Mouse (Mus musculus): ENCODE measurements around the gene Ncdn. TPM values are rescaled to one million over a fixed set of nuclear protein-coding genes. Genes with fewer than 3 reads are reported as not detected.

Gene Ncdn
- total RNA-seq (2022): 1,000 to 10,000 TPM; 1,589 to 1,685 (median 1,649) TPM

- DNase-seq (ENCODE audit: low spot score in 2 of 2): peak; percentile 95 to 98
Measured at GRCm38 (mm10) chr4:126753268-126754230, at the start of gene Ncdn, which contains the start of gene AU040320. Gene Ncdn (minus strand): TSS chr4:126753438. Gene AU040320 (plus strand): TSS chr4:126753544.

DNA sequence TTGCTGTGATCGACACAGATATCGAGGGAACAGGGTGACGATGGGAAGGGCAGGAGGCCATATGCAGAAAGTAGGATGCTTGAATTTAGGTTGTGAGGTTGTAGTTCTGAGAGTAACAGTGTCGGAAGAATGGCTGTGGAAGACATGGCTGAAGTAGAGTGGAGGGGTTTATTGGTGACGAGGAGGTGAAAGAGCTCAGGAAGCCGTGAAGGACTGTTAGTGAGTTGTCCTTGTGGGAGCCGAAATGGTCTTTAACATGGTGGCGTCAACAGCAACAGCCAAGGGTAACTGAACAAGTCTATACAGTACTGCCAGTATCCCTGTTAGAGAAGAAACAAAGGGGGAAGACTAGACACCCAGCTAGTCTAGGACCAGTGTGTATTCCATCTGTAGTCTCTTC is 48.9 kb upstream of the Ncdn start:
- DNase-seq (ENCODE audit: low spot score in 2 of 2): no peak

DNA sequence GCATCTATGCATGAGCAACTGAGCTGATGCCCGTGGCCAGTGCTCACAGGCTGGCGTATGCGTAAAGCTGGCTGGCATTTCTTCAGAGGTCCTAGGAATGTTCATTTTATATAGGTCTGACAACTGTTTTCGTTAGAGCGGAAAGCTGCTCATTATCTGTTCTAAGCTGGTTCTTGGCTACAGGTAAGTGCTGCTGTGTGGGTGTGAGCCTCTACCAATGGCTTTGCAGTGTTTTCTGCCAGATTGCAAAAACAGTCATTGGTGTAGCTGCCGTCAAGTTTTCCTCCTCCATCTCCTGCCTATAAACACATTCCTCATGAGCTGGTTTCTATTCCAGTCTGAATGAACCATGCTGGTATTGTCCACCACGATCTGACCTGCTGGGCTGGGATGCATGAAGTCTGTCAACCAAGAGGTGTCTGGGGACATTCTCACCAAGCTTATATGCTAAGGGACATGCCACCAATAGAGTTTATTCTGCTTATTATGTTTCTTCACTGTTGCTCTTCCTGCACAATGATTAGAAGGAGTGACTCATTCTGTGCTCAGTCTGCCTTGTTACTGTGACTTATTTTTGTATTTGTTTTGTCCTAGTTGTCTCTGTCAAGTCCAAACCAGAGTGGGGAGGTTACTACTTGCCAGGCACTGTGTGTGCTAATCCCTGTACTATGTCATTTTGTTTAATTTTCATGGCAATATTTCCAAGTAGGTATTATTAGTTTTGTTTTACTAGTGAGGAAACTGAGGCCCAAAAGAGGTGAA is 39.3 kb upstream of the Ncdn start:
- peak in 1 of 2 experiments; percentile 37 for DNase-seq (ENCODE audit: low spot score in 2 of 2)

DNA sequence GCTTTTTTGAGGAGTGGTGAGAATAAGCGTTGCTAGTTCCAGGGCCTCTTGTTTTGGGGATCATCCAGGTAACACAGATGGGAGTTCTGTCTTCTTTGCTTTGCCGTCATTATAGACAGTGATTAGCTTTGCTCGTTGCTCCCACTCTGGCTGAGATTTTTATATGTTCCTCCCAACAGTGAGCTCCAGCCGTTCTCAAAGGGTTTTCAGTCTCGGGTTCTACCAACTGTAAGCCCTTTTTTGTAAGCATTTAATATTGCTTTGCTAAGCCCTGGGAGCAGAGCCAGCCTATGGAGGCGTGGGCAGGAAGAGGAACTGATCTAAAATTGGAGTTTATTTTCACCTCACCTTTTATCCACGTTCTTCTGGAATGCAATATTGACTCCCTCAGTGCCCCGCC is 29.8 kb upstream of the Ncdn start:
- peak; percentile 57 to 70 for DNase-seq (ENCODE audit: low spot score in 2 of 2)

GRCm38 (mm10) chr4:126782512-126782911 is 29.3 kb upstream of the Ncdn start:
- no peak for DNase-seq (ENCODE audit: low spot score in 2 of 2)

DNA sequence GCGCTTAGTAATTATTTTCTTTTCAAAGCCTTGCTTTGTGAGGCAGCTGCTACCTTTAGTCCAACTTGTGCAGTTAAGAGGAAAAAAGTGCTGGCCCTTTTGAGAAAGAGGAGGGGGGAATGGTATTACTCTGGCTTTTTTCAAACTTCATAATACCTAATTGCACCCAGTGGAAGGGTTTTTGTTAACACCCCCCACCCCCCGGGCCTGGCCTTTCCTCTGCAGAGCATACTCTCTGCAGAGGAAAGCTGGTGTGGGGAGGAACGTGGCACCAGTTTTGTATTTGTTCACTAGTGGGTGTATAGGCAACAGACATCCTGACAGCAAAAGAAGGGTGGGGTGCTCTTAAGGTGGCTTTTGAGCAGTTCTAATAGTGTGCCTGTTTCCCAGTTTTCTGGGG is 28.6 kb upstream of the Ncdn start:
- no peak for DNase-seq (ENCODE audit: low spot score in 2 of 2)

- no peak for DNase-seq (ENCODE audit: low spot score in 2 of 2)
Measured at GRCm38 (mm10) chr4:126779826-126780775, 26.9 kb upstream of the Ncdn start.

DNA sequence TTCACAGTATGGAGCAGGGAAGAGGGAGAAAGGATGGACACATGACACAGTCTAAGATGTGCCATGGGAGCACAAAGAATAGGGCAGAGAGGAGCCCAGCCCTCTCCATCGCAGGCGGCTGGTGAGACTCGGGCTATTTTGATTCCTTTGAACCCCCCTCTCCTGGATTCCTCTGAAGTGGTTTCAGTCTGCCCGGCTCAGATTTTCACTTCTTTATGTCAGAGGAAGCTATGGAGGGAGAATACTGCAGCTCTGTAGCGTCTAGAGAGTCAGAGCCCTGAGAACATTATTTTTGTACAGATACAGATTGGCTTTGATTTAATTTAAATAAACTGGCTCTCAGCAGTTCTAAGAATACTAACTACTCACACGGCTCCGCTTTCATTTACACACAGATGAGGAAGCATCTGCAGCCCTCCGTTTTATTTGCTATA is 25.9 kb upstream of the Ncdn start:
- DNase-seq (ENCODE audit: low spot score in 2 of 2): no peak

DNA sequence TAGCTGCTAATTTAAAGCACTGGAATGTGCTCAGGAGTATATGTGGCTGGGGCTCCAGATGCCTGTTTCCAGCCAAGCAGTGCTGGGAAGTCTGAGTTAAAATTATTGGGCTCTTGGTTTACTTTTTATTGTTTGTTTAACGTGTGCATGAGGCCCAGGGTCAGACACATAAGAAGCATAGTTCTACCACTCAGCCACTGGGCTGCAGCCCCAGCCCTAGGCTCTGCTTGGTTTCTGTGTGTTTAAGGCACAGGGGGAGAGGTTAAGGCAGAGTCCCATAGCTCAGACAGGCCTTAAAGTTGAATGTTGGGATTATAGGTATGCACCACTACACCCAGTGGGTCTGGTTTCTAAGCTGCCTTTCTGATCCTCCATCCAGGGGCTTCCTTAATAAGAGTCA is 21.9 kb upstream of the Ncdn start:
- no peak for DNase-seq (ENCODE audit: low spot score in 2 of 2)

DNA sequence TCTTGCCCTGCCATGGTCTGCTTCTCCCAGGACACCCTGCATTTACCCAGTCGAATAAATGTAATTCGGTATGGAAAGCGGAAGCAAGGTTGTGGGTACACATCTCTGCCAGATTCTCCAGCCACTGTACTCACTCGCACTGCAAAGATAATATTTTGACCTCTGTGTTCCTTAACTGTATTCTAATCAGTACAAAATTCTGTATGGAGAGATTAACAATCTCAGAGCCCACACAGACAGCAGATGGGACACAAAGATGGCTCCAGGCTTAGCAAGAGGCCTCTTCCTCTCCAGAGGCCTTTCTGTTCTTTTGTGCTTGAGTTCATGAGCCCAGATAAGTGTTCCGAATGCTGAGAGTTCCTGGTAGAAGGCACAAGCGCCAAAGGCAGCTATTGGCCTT is 20.6 kb upstream of the Ncdn start:
- no peak for DNase-seq (ENCODE audit: low spot score in 2 of 2)

DNA sequence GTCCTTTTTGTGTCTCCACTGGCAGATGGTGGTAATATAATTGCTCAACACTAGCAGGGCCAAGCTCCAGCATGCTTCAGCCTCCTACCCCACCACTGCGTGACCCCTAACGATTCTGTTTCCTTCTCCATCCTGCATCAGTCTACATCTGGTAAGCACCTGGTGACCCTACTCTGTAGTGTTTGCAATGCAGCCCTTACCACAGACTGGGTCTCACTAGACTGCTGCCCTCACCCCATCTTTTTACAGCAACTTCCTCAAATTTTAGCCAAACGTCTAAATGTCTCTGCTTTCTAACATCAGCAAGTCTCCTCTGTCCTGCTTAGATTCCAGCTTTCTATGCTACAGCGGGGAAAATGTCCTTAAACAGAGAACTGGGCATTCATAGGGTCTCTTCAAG is 17.6 kb upstream of the Ncdn start:
- no peak for DNase-seq (ENCODE audit: low spot score in 2 of 2)

DNA sequence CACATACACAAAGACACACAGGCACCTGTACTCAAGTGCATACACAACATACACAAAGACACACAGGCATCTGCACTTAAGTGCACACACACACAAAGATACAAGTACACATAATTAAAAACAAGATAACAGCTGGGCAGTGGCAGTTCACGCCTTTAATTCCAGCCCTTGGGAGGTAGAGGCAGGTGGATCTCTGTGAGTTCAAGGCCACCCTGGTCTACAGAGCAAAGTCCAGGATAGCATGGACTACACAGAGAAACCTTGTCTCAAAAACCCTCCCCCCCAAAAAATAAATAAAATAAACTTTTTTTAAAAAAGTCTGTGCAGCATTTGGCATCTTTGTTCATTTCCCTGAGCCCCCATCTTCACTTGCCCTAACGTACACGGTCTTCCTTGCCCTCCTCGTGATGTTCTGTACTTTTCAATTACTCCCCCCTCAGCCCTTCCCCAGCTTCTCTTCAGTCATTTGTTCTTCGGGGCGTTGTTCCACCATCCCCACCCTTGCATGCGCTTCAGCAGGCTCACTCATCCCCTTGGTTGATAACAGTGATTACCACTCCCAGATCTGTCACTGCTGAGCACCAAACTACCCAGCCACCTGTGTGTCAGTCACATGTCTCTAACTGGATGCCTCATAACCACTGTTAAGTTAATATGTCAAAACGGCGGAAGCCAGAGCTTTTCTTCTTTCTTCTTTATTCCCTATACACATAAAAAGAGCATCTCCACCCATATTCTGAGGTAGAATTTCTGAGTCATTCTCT is 16.7 kb upstream of the Ncdn start:
- DNase-seq (ENCODE audit: low spot score in 2 of 2): no peak

DNA sequence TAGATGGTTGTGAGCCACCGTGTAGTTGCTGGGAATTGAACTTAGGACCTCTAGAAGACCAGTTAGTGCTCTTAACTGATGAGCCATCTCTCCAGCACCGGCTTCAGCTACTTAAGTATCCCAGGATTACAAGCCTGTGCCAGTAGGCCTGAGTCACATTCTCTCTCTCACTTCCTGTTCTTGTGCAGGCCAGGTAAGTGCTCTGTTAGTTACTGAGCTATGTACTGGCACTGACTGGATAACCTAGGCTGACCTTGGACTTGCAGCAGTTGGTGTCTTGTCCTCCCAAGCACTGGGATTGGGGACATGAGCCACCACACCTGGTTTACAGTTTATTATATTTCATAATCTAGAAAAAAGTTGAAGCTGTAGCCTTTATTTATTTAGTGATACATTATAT is 10.2 kb upstream of the Ncdn start:
- DNase-seq (ENCODE audit: low spot score in 2 of 2): no peak

DNA sequence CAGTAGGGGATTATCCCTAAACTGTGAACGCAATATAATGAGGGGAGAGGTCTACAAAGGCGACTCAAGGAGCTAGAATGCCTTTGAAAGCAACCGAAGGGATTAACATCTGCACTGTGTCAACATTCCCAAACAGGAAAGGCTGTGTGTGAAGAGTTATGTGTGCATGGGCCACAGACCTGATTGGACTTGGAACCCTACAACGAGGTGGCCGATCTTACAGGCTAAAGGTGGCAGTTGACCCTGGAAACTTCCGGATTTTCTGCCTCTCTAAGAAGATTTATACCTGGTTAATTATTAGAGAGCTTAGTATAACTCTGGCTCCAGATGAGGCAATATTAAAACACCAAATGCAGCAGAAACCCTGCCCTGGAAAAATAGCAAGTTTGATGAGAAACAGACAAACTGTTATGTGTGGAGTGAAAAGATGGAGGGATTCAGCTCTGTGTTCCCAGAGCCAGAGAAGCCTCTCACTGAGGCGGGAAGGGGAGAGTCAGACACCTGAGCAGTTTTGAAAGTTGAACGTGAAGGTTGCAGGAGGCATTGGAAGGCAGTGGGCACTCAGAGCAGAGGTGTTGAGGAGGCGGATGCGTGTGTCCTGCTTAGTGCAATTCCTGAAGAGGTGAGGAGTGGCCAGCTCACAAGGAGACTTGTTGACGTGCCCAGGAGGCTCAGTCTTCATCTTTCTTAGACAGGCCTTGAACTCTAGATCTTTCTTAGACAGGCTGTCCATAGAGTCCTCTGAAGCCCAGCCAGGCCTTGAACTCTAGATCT is 9.5 kb upstream of the Ncdn start:
- no peak for DNase-seq (ENCODE audit: low spot score in 2 of 2)

GRCm38 (mm10) chr4:126759435-126759834 is 6.2 kb upstream of the Ncdn start:
- DNase-seq (ENCODE audit: low spot score in 2 of 2): no peak

DNA sequence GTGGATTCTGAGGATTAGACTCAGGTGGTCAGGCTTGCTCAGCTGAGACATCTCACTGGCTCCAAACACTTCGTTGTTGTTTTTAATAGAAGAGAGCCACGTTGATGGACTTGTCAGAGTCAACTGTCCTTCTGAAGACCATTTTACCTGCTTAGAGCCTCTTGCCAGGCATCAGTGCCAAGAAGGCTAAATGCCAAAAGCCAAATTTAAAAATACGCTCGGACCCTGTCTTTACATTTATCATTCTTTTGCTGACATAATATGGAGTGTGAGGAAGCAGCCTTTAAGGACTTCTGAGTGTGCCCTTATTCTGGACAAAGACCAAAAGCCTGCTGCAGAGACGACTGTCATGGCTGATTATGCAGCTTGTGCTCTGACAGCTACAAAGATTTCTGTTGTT is 5.1 kb upstream of the Ncdn start:
- DNase-seq (ENCODE audit: low spot score in 2 of 2): no peak

GRCm38 (mm10) chr4:126756766-126757165 is 3.5 kb upstream of the Ncdn start:
- no peak for DNase-seq (ENCODE audit: low spot score in 2 of 2)

DNA sequence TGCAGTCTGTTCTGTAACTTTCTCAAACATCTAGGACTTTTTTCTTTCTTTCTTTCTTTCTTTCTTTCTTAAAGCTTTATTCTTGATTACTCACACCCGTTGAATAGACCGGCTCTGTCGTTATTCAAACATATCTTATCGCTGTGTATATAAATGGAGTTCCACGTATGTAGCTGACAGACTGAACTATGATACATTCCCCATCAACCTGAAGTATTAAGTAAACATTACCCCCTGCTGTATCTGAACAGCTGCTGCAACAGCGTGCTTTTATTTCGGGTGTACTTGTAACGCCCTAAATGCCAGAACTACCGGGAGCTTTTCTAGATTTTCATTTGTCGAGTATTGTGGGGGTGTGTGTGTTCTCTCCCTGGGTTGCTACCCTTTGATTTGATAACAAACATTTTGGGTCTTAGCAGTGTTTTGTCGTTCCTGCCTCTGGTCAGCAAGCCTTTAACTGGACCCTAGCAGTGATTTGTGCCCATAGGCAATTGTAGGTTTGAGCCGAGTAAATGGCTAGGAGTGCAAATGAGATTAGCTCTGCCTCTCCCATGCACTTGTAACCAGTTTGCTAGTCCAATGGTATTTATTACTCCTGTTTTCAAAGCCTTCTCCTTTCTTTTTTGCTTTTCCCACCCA is 1.6 kb upstream of the Ncdn start:
- no peak for DNase-seq (ENCODE audit: low spot score in 2 of 2)

DNA sequence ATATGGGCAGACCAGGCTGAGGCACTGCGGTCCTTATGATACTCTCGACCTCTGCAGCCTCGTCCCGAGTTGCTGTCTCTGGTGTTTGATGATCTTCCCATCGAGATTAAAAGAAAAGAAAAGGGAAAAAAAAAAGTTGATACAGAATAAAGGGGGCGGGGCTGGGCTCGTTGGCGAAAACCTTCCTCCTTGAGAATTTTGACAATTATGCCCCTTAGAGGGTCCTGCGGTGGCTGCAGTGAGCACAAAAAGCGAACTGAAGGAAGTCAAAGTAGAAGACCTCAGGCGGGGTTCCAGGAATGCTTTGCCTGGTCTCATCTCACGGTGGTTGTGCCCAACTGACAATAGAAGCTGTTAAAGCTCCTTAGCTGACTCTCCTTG is 983 bp upstream of the Ncdn start:
- DNase-seq (ENCODE audit: low spot score in 2 of 2): no peak
